Mouse (Mus musculus) liver, embryonic 11.5 days (tissue): ENCODE measurements around the gene Mup1. TPM values are rescaled to one million over a fixed set of nuclear protein-coding genes. Genes with fewer than 3 reads are reported as not detected.
"Not testable (repeated sequence)": the region's sequence is repeated elsewhere in the genome, so short reads cannot be mapped to it uniquely, and the experiment has no call there.

Experiments
- ATAC-seq: fragments of 200-750 bp; cut with Nextera tagmentation; replicated peaks from 2 replicates; pipeline ENCODE4 v1.8.0; 2017; ENCODE audit warnings: moderate number of reproducible peaks, mild to moderate bottlenecking, moderate TSS enrichment, moderate library complexity; ENCODE audit not compliant: low FRiP score
- DNase-seq: peaks from one replicate; pipeline ENCODE4 v3.0.0-alpha.2; 2017; ENCODE audit warnings: low spot score
- H3K27ac ChIP-seq: fragments of 300-500 bp; sonication (generic); 2 replicates; pipeline ENCODE4 v1.5.1; 2014; ENCODE audit warnings: mild to moderate bottlenecking, low read depth, low read length, control low read depth
- H3K27me3 ChIP-seq: fragments of 300-500 bp; sonication (generic); replicated peaks from 2 replicates; pipeline ENCODE4 v1.6.1; 2014; ENCODE audit warnings: low read length, mixed read lengths; ENCODE audit not compliant: control insufficient read depth, insufficient read depth
- H3K36me3 ChIP-seq: fragments of 300-500 bp; sonication (generic); 2 replicates; pipeline ENCODE4 v1.6.1; 2014; ENCODE audit warnings: mild to moderate bottlenecking, low read length, moderate library complexity, mixed read lengths; ENCODE audit not compliant: control insufficient read depth, insufficient read depth
- H3K4me1 ChIP-seq: fragments of 300-500 bp; sonication (generic); replicated peaks from 2 replicates; pipeline ENCODE4 v1.6.1; 2014; ENCODE audit warnings: low read length, mixed read lengths; ENCODE audit not compliant: control insufficient read depth, insufficient read depth
- H3K4me2 ChIP-seq: fragments of 300-500 bp; sonication (generic); 2 replicates; pipeline ENCODE4 v1.6.1; 2014; ENCODE audit warnings: mild to moderate bottlenecking, control low read depth, moderate library complexity
- H3K4me3 ChIP-seq: fragments of 300-500 bp; sonication (generic); 2 replicates; pipeline ENCODE4 v1.5.1; 2014; ENCODE audit warnings: low read depth, low read length, control low read depth
- H3K9ac ChIP-seq: fragments of 300-500 bp; sonication (generic); 2 replicates; pipeline ENCODE4 v1.6.1; 2014; ENCODE audit warnings: low read depth, low read length, control low read depth
- H3K9me3 ChIP-seq: fragments of 300-500 bp; sonication (generic); 2 replicates; pipeline ENCODE4 v1.6.1; 2016; ENCODE audit warnings: low read length, inconsistent platforms, mixed read lengths; ENCODE audit not compliant: control insufficient read depth
- WGBS: fragments of 180-500 bp; shearing (Covaris S2); extraction: QIAGEN DNeasy Blood & Tissue Kit; methylation state at CpG from one replicate; pipeline ENCODE4 v1.1.7; 2014; 5-methylcytosine and 5-hydroxymethylcytosine counted together
- polyA plus RNA-seq: library from polyadenylated mRNA; unstranded; fragments of >200 nt; fragmentation: Nextera tagmentation; extraction: Ambion mirVana; gene quantifications from 2 replicates; pipeline ENCODE4 v1.2.1, GENCODE M21; 2014

The Mup1 gene
- not detected in 2 replicates for polyA plus RNA-seq

- not testable (repeated sequence) for H3K27ac ChIP-seq, H3K27me3 ChIP-seq, H3K4me2 ChIP-seq, ATAC-seq, H3K36me3 ChIP-seq, DNase-seq, H3K4me3 ChIP-seq, H3K9ac ChIP-seq, H3K4me1 ChIP-seq, H3K9me3 ChIP-seq
- WGBS, result 76% methylated on average over 2 of the region's 4 CpGs
These were observed at the start of gene Mup1 for GRCm38 (mm10) chr4:60501860-60502259. Mup1 (minus strand) TSS chr4:60501960.

Other genes starting within 250 kb of the Mup1 start
- gene Mup9, start 80.0 kb downstream of the Mup1 start, polyA plus RNA-seq, result not detected in 2 replicates
- not detected in 2 replicates for gene Mup10, start 80.2 kb upstream of the Mup1 start, polyA plus RNA-seq
- not detected in 2 replicates for gene Mup11, start 160.5 kb upstream of the Mup1 start, polyA plus RNA-seq
- not detected in 2 replicates for gene Mup12, start 239.4 kb upstream of the Mup1 start, polyA plus RNA-seq